Comparison of ENCODE assay signal across 8 mouse cellular contexts in the genomic region with DNA sequence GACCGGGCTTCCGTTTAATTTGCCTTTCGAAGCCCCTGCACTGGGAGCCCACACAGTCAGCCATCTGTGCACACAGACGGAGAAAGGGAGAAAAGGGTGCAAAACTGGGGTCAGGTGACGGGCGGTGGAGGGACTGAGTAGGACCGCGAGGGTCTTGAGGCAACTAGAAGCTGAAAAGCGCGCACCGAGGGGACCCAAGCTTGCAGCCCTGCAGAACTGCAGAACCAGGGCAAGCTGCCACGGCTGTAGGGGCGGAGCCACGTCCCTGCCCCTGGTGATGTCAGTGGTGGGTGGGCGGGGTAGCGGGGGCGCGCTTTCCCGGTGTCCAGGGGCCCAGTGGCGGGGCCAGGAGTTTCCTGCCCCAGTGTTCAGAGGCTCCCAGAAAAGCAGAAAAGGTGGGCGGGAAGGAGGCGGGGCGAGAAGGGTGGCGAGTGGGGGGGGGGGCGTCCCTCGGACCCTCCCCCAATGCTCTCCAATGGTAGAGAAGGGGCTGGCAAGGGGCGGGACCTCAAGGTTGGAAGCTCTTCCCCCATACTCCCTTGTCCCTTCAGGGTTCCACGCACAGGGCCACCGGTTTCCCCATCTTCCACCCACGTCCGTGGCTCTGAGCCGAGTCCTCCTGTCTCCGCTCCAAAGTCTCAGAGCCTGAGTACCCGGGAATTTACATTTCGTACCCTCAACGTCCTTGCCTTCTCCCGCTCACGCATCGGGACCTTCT. TPM values are rescaled to one million over a fixed set of nuclear protein-coding genes. Genes with fewer than 3 reads are reported as not detected.
DNase-seq lines count a peak whose midpoint lies in the region; ATAC-seq lines count a peak whose summit lies in the region.

No protein-coding gene starts in this region.

- peak overlapping the region; percentile 94 for H3K27ac ChIP-seq in forebrain, embryonic 14.5 days (ENCODE audit: low read depth, low read length)
- H3K27ac ChIP-seq in intestine, embryonic 14.5 days (ENCODE audit: low read depth) = no peak overlapping the region
- H3K27ac ChIP-seq in liver, embryonic 16.5 days (ENCODE audit: low read length) = no peak overlapping the region

- peak overlapping the region; percentile 73 for H3K9ac ChIP-seq in forebrain, embryonic 14.5 days (ENCODE audit: low read length)
- H3K9ac ChIP-seq in intestine, embryonic 14.5 days (ENCODE audit: low read length) = no peak overlapping the region
- H3K9ac ChIP-seq in liver, embryonic 16.5 days (ENCODE audit: low read depth, low read length) = no peak overlapping the region

- peak overlapping the region; percentile 70 for H3K4me2 ChIP-seq in forebrain, embryonic 14.5 days (ENCODE audit: low read length)
- H3K4me2 ChIP-seq in intestine, embryonic 14.5 days (ENCODE audit: low read length) = peak overlapping the region; percentile 69
- peak overlapping the region; percentile 51 for H3K4me2 ChIP-seq in liver, embryonic 16.5 days (ENCODE audit: low read depth, low read length)

- DNase-seq in spleen, postnatal 4 days (ENCODE audit: low spot score in 2 of 2) = peak; percentile 12 to 65
- DNase-seq in spleen, adult 18-20 months = no peak
- peak; percentile 91 for DNase-seq in cerebellum, adult 18-20 months
- DNase-seq in forebrain, embryonic 14.5 days (ENCODE audit: low spot score) = peak; percentile 93
- DNase-seq in intestine, embryonic 14.5 days (ENCODE audit: low spot score) = peak; percentile 91
- DNase-seq in right cerebral cortex, postnatal 14 days = peak; percentile 67

- ATAC-seq in forebrain, embryonic 14.5 days = peak; percentile 87
- ATAC-seq in intestine, embryonic 14.5 days (replicated peaks; ENCODE audit: low FRiP score, low TSS enrichment, low read depth) = peak; percentile 93
- ATAC-seq in liver, embryonic 16.5 days (ENCODE audit: low read depth) = peak; percentile 90
- ATAC-seq in monocyte, adult 5-6 weeks (replicated peaks; ENCODE audit: insufficient number of reproducible peaks, low FRiP score, low TSS enrichment, poor library complexity, severe bottlenecking) = no peak

- no peaks in the 10 kb centered on the region for H3K36me3 ChIP-seq in forebrain, embryonic 14.5 days (ENCODE audit: control insufficient read depth, insufficient read depth, low read length)
- H3K36me3 ChIP-seq in intestine, embryonic 14.5 days (ENCODE audit: control insufficient read depth, insufficient read depth, low read length) = no peaks in the 10 kb centered on the region
- H3K36me3 ChIP-seq in liver, embryonic 16.5 days (ENCODE audit: control insufficient read depth, insufficient read depth) = no peaks in the 10 kb centered on the region

- no peaks in the 10 kb centered on the region for H3K4me1 ChIP-seq in forebrain, embryonic 14.5 days (ENCODE audit: control insufficient read depth, insufficient read depth, low read length)
- no peaks in the 10 kb centered on the region for H3K4me1 ChIP-seq in intestine, embryonic 14.5 days (replicated peaks; ENCODE audit: control insufficient read depth, insufficient read depth, low read length)
- H3K4me1 ChIP-seq in liver, embryonic 16.5 days (ENCODE audit: control insufficient read depth, low read depth, low read length) = no peaks in the 10 kb centered on the region

- H3K27me3 ChIP-seq in forebrain, embryonic 14.5 days (replicated peaks; ENCODE audit: control insufficient read depth, insufficient read depth, low read length) = peaks cover 15% of the 10 kb centered on the region; the same call in 1 of the 2 replicates
- H3K27me3 ChIP-seq in intestine, embryonic 14.5 days (replicated peaks; ENCODE audit: control insufficient read depth, insufficient read depth, low read length) = peaks cover 52% of the 10 kb centered on the region
- H3K27me3 ChIP-seq in liver, embryonic 16.5 days (ENCODE audit: control insufficient read depth, insufficient read depth, low read depth, low read length) = peaks cover 54% of the 10 kb centered on the region

- peak overlapping the region; percentile 49 for H3K4me3 ChIP-seq in forebrain, embryonic 14.5 days (ENCODE audit: low read depth, low read length)
- H3K4me3 ChIP-seq in intestine, embryonic 14.5 days (ENCODE audit: low read depth, low read length) = peak overlapping the region; percentile 38
- peak overlapping the region; percentile 39 for H3K4me3 ChIP-seq in liver, embryonic 16.5 days (ENCODE audit: low read depth, low read length)

- no peaks in the 10 kb centered on the region for H3K9me3 ChIP-seq in forebrain, embryonic 14.5 days (replicated peaks; ENCODE audit: control insufficient read depth, low read length)
- H3K9me3 ChIP-seq in intestine, embryonic 14.5 days (ENCODE audit: control insufficient read depth, low read length) = no peaks in the 10 kb centered on the region
- no peaks in the 10 kb centered on the region for H3K9me3 ChIP-seq in liver, embryonic 16.5 days (replicated peaks; ENCODE audit: control insufficient read depth, low read length)

- under 1% methylated on average over 38 of the region's 39 CpGs for WGBS in forebrain, embryonic 14.5 days
- WGBS in intestine, embryonic 14.5 days = under 1% methylated on average over 33 of the region's 39 CpGs
- WGBS in liver, embryonic 16.5 days (ENCODE audit: insufficient replicate concordance) = 1% methylated on average over 36 of the region's 39 CpGs

RNA-seq across cellular contexts. Expression of gene Nrn1, which starts 1.1 kb away (rescaled TPM):
- polyA plus RNA-seq in forebrain, embryonic 14.5 days (2014; fragmentation: Nextera tagmentation; extraction: Ambion mirVana) = 56.5 and 58.6 TPM in 2 replicates
- polyA plus RNA-seq in intestine, embryonic 14.5 days (2014; fragmentation: Nextera tagmentation; extraction: Ambion mirVana) = 13.5 and 15.9 TPM in 2 replicates
- polyA plus RNA-seq in liver, embryonic 16.5 days (2015; fragmentation: Nextera tagmentation; extraction: Ambion mirVana) = 51.8 and 59.6 TPM in 2 replicates
- total RNA-seq in monocyte, adult 5-6 weeks (2017) = 1.8 TPM in 1 of 3 replicates, not detected in the others

Comparison
In these comparisons a context has a peak if more than half of its experiments do, and no peak if none do; other contexts are left out.
1. DNase-seq: peak in spleen, postnatal 4 days (2 of 2), cerebellum, adult 18-20 months (2 of 2), forebrain, embryonic 14.5 days (single experiment), intestine, embryonic 14.5 days (single experiment) and right cerebral cortex, postnatal 14 days (single experiment); none in spleen, adult 18-20 months (0 of 2).
2. Peak in every context shown above with its lines, with median percentiles within 50 percentile points of each other: H3K4me2 ChIP-seq and H3K4me3 ChIP-seq.